18 mouse cellular contexts compared by ENCODE assay signal in genomic region chr9:63682301-63682700, GRCm38 (mm10).
A peak's percentile ranks its signal among the peaks of the same experiment; 100 is the strongest.
DNase-seq lines count a peak whose midpoint lies in the region; ATAC-seq and TF ChIP-seq lines count a peak whose summit lies in the region.
"Had no signal": no experiment of that assay in that cellular context is flagged by ENCODE, and none has a peak within 500 bp of the region (broad histone marks: within the 10 kb centered on the region; RNA-seq: fewer than 3 reads in every experiment).

No protein-coding gene starts in this region.

- TF ChIP-seq POLR2A in limb, embryonic 14.5 days (IDR thresholded peaks at IDR 0.05; ENCODE audit: borderline replicate concordance, extremely low read depth, insufficient read depth, insufficient read length): no peak
- no peak for TF ChIP-seq POLR2A in MEL (IDR thresholded peaks at IDR 0.05; ENCODE audit: control insufficient read depth in 1 of 2, insufficient read depth in 1 of 2, low read depth in 1 of 2, low read length in 2 of 2, poor library complexity in 1 of 2)
- TF ChIP-seq POLR2A in thymus, adult 2 months (IDR thresholded peaks at IDR 0.05; ENCODE audit: control insufficient read depth, extremely low read depth, insufficient read depth, low read length, poor library complexity): no peak

- no peak for TF ChIP-seq CTCF in MEL (IDR thresholded peaks at IDR 0.05 in 2 of 3, conservative IDR thresholded peaks at IDR 0.05 in 1 of 3; ENCODE audit: control insufficient read depth in 1 of 3, insufficient read depth in 1 of 3, low read depth in 2 of 3, low read length in 3 of 3, poor library complexity in 1 of 3, severe bottlenecking in 1 of 3)
- no peak for TF ChIP-seq CTCF in thymus, adult 2 months (IDR thresholded peaks at IDR 0.05; ENCODE audit: borderline replicate concordance, control insufficient read depth, extremely low read depth, insufficient read depth, low read length, poor library complexity)
- no peak for TF ChIP-seq CTCF in left cerebral cortex, adult 2 months (IDR thresholded peaks at IDR 0.05)

- no peaks in the 10 kb centered on the region for H3K9me3 ChIP-seq in heart, embryonic 10.5 days
- H3K9me3 ChIP-seq in limb, embryonic 14.5 days (ENCODE audit: control insufficient read depth, low read length): no peaks in the 10 kb centered on the region
- no peaks in the 10 kb centered on the region for H3K9me3 ChIP-seq in limb, embryonic 10.5 days (replicated peaks)
- no peaks in the 10 kb centered on the region for H3K9me3 ChIP-seq in MEL (replicated peaks; ENCODE audit: insufficient read depth, low read length)
- H3K9me3 ChIP-seq in limb, embryonic 15.5 days: no peaks in the 10 kb centered on the region
- H3K9me3 ChIP-seq: embryonic facial prominence, embryonic 15.5 days; hindbrain, embryonic 13.5 days; limb, embryonic 13.5 days had no signal

- intact Hi-C loops in left cerebral cortex, adult 2 months (cut with DNase I): no loop called here

- peak overlapping the region; percentile 31; the same call in 1 of the 2 replicates for H3K27ac ChIP-seq in heart, embryonic 10.5 days
- no peak overlapping the region for H3K27ac ChIP-seq in limb, embryonic 14.5 days (replicated peaks; ENCODE audit: low read depth, low read length)
- H3K27ac ChIP-seq in limb, embryonic 10.5 days: no peak overlapping the region
- no peak overlapping the region for H3K27ac ChIP-seq in MEL (ENCODE audit: control insufficient read depth, low read depth, low read length)
- H3K27ac ChIP-seq in limb, embryonic 15.5 days: 0 out of 2 replicates have a peak overlapping the region, but pooled peaks have one; percentile 24
- no peak overlapping the region for H3K27ac ChIP-seq in thymus, adult 2 months (ENCODE audit: control insufficient read depth, insufficient read depth, low read length)
- no peak overlapping the region for H3K27ac ChIP-seq in left cerebral cortex, adult 2 months
- H3K27ac ChIP-seq: embryonic facial prominence, embryonic 15.5 days; hindbrain, embryonic 13.5 days; limb, embryonic 13.5 days had no signal

- no peak for TF ChIP-seq RAD21 in MEL (IDR thresholded peaks at IDR 0.05; ENCODE audit: low read depth, low read length)

- peaks cover 14% of the 10 kb centered on the region; the same call in 1 of the 2 replicates for H3K36me3 ChIP-seq in heart, embryonic 10.5 days
- H3K36me3 ChIP-seq in limb, embryonic 14.5 days (ENCODE audit: control insufficient read depth, insufficient read depth, low read length): no peaks in the 10 kb centered on the region
- peaks cover 25% of the 10 kb centered on the region for H3K36me3 ChIP-seq in limb, embryonic 10.5 days
- peaks cover 0 to 28% of the 10 kb centered on the region in 2 experiments; a peak in 2 of 4 replicates for H3K36me3 ChIP-seq in MEL (ENCODE audit: control insufficient read depth in 1 of 2, insufficient read depth in 2 of 2, low read length in 2 of 2)
- 0 out of 2 replicates have a peak, but pooled peaks cover 3% of the 10 kb centered on the region for H3K36me3 ChIP-seq in limb, embryonic 15.5 days
- H3K36me3 ChIP-seq in thymus, adult 2 months (ENCODE audit: control insufficient read depth, insufficient read depth, low read length): no peaks in the 10 kb centered on the region
- H3K36me3 ChIP-seq: embryonic facial prominence, embryonic 15.5 days; hindbrain, embryonic 13.5 days had no signal

- 55% methylated on average over 9 of the region's 9 CpGs for WGBS in heart, embryonic 10.5 days
- WGBS in limb, embryonic 14.5 days: 77% methylated on average over 9 of the region's 9 CpGs
- WGBS in limb, embryonic 10.5 days: 93% methylated on average over 9 of the region's 9 CpGs
- WGBS in limb, embryonic 15.5 days: 72% methylated on average over 9 of the region's 9 CpGs
- 53% methylated on average over 9 of the region's 9 CpGs for WGBS in thymus, adult 2 months

- DNase-seq in heart, embryonic 10.5 days (ENCODE audit: low spot score): no peak
- DNase-seq in heart, adult 8-10 months (ENCODE audit: low spot score): no peak
- peak; percentile 51 for DNase-seq in limb, embryonic 14.5 days (ENCODE audit: low spot score)
- DNase-seq in limb, embryonic 10.5 days (ENCODE audit: low spot score): no peak
- DNase-seq in MEL (ENCODE audit: low read depth, low spot score): peak; percentile 82
- no peak for DNase-seq in thymus, adult 2 months
- DNase-seq in left cerebral cortex, adult 2 months (ENCODE audit: extremely low spot score in 1 of 2, low spot score in 2 of 2): no peak
- DNase-seq: B cell, adult 2 months; cerebellum, postnatal 36 days; kidney, adult 9 months; right cerebral cortex, adult 18-20 months had no signal

- no peak for ATAC-seq in limb, embryonic 14.5 days (ENCODE audit: low FRiP score, low read depth)
- ATAC-seq in limb, embryonic 15.5 days (ENCODE audit: insufficient number of reproducible peaks, low FRiP score, low TSS enrichment, low read depth): 0 out of 2 replicates have a peak, but pooled peaks have one; percentile 40
- ATAC-seq: forebrain, embryonic 14.5 days had no signal

- H3K4me3 ChIP-seq in heart, embryonic 10.5 days: no peak overlapping the region
- H3K4me3 ChIP-seq in limb, embryonic 14.5 days (replicated peaks; ENCODE audit: low read length): no peak overlapping the region
- no peak overlapping the region for H3K4me3 ChIP-seq in limb, embryonic 10.5 days
- no peak overlapping the region for H3K4me3 ChIP-seq in MEL (ENCODE audit: control insufficient read depth in 1 of 2, insufficient read depth in 1 of 2, low read depth in 2 of 2, low read length in 2 of 2)
- no peak overlapping the region for H3K4me3 ChIP-seq in limb, embryonic 15.5 days
- no peak overlapping the region for H3K4me3 ChIP-seq in thymus, adult 2 months (ENCODE audit: control insufficient read depth, insufficient read depth, low read length)
- no peak overlapping the region for H3K4me3 ChIP-seq in left cerebral cortex, adult 2 months
- H3K4me3 ChIP-seq: embryonic facial prominence, embryonic 15.5 days; hindbrain, embryonic 13.5 days; limb, embryonic 13.5 days; myocyte had no signal

- peak in 1 of 2 experiments; percentile 54; a peak in 3 of 4 replicates for TF ChIP-seq EP300 in MEL (IDR thresholded peaks at IDR 0.05; ENCODE audit: low read depth in 1 of 2, low read length in 2 of 2)

- H3K27me3 ChIP-seq in heart, embryonic 10.5 days (ENCODE audit: insufficient read depth, poor library complexity, severe bottlenecking): no peaks in the 10 kb centered on the region
- no peaks in the 10 kb centered on the region for H3K27me3 ChIP-seq in limb, embryonic 14.5 days (ENCODE audit: control insufficient read depth, insufficient read depth, low read length)
- no peaks in the 10 kb centered on the region for H3K27me3 ChIP-seq in limb, embryonic 10.5 days (ENCODE audit: low read depth, poor library complexity, severe bottlenecking)
- no peaks in the 10 kb centered on the region for H3K27me3 ChIP-seq in MEL (ENCODE audit: control insufficient read depth in 1 of 2, insufficient read depth in 2 of 2, low read length in 2 of 2)
- no peaks in the 10 kb centered on the region for H3K27me3 ChIP-seq in limb, embryonic 15.5 days
- H3K27me3 ChIP-seq in thymus, adult 2 months (ENCODE audit: control insufficient read depth, insufficient read depth, low read length): no peaks in the 10 kb centered on the region
- H3K27me3 ChIP-seq: embryonic facial prominence, embryonic 15.5 days; hindbrain, embryonic 13.5 days; limb, embryonic 13.5 days had no signal

- peaks cover 71% of the 10 kb centered on the region for H3K4me1 ChIP-seq in heart, embryonic 10.5 days
- peaks cover 8% of the 10 kb centered on the region for H3K4me1 ChIP-seq in limb, embryonic 14.5 days (ENCODE audit: control insufficient read depth, insufficient read depth, low read length)
- peaks cover 10% of the 10 kb centered on the region; the same call in 1 of the 2 replicates for H3K4me1 ChIP-seq in limb, embryonic 10.5 days
- H3K4me1 ChIP-seq in MEL (ENCODE audit: control insufficient read depth in 1 of 2, insufficient read depth in 2 of 2, low read length in 2 of 2): peaks cover 10 to 47% of the 10 kb centered on the region in 2 experiments
- H3K4me1 ChIP-seq in limb, embryonic 15.5 days: peaks cover 26% of the 10 kb centered on the region
- H3K4me1 ChIP-seq in thymus, adult 2 months (replicated peaks; ENCODE audit: control insufficient read depth, insufficient read depth, low read length): peaks cover 7% of the 10 kb centered on the region; the same call in 1 of the 2 replicates

- no peak overlapping the region for H3K9ac ChIP-seq in limb, embryonic 14.5 days (ENCODE audit: low read depth, low read length, severe bottlenecking)
- H3K9ac ChIP-seq in MEL (ENCODE audit: control insufficient read depth, low read depth, low read length, poor library complexity, severe bottlenecking): no peak overlapping the region
- H3K9ac ChIP-seq in limb, embryonic 15.5 days: no peak overlapping the region
- H3K9ac ChIP-seq: embryonic facial prominence, embryonic 15.5 days; hindbrain, embryonic 13.5 days; limb, embryonic 13.5 days had no signal

- no peaks in the 10 kb centered on the region for H3K79me2 ChIP-seq in MEL (ENCODE audit: control insufficient read depth, insufficient read depth, low read length, poor library complexity)

- H3K4me2 ChIP-seq in limb, embryonic 14.5 days (replicated peaks; ENCODE audit: low read depth, low read length, severe bottlenecking): no peak overlapping the region
- H3K4me2 ChIP-seq in limb, embryonic 15.5 days: no peak overlapping the region
- H3K4me2 ChIP-seq: embryonic facial prominence, embryonic 15.5 days; hindbrain, embryonic 13.5 days; limb, embryonic 13.5 days; midbrain, embryonic 11.5 days had no signal

TF ChIP-seq in MEL, 35 proteins besides CTCF, POLR2A, EP300 and RAD21 (continues in another document):
- TF ChIP-seq BHLHE40 (IDR thresholded peaks at IDR 0.05; ENCODE audit: borderline replicate concordance, low read depth, low read length) (no peak), MXI1 (IDR thresholded peaks at IDR 0.05; ENCODE audit: low read depth, low read length) (0 out of 2 replicates have a peak, but pooled peaks have one; percentile 43), TBP (IDR thresholded peaks at IDR 0.05; ENCODE audit: low read depth, low read length) (0 out of 2 replicates have a peak, but pooled peaks have one; percentile 29), GATA1 (IDR thresholded peaks at IDR 0.05; ENCODE audit: low read depth, low read length) (peak; percentile 87), MYC (IDR thresholded peaks at IDR 0.05; ENCODE audit: low read depth, low read length) (no peak), TAL1 (IDR thresholded peaks at IDR 0.05; ENCODE audit: low read length) (peak; percentile 37), MAZ (IDR thresholded peaks at IDR 0.05; ENCODE audit: low read depth, low read length) (peak; percentile 32; the same call in 1 of the 2 replicates), MYB (IDR thresholded peaks at IDR 0.05; ENCODE audit: low read depth, low read length) (no peak), ZKSCAN1 (IDR thresholded peaks at IDR 0.05; ENCODE audit: low read depth, low read length) (no peak), RCOR1 (IDR thresholded peaks at IDR 0.05; ENCODE audit: low read depth, low read length) (0 out of 2 replicates have a peak, but pooled peaks have one; percentile 25), SMC3 (IDR thresholded peaks at IDR 0.05; ENCODE audit: low read depth, low read length) (no peak), USF2 (IDR thresholded peaks at IDR 0.05; ENCODE audit: borderline replicate concordance in 1 of 2, insufficient read depth in 1 of 2, low read depth in 1 of 2, low read length in 2 of 2) (no peak), MAX (IDR thresholded peaks at IDR 0.05; ENCODE audit: low read length) (no peak)

Comparison
In these comparisons a context has a peak if more than half of its experiments do, and no peak if none do; other contexts are left out.
1. DNase-seq: peak in limb, embryonic 14.5 days (single experiment) and MEL (single experiment); none in heart, embryonic 10.5 days (single experiment), heart, adult 8-10 months (single experiment), limb, embryonic 10.5 days (single experiment), thymus, adult 2 months (single experiment) and left cerebral cortex, adult 2 months (0 of 2).
2. H3K27ac ChIP-seq: peak in heart, embryonic 10.5 days (single experiment) and limb, embryonic 15.5 days (single experiment); none in limb, embryonic 14.5 days (single experiment), limb, embryonic 10.5 days (single experiment), MEL (single experiment), thymus, adult 2 months (single experiment) and left cerebral cortex, adult 2 months (single experiment).